Mouse (Mus musculus) kidney, adult 8-10 months (tissue): Measurements from ENCODE around the gene Sept8.

ENCODE experiments used
- DNase-seq, 2 experiments: peaks; one replicate each; pipeline ENCODE4 v3.0.0; 2022

Gene Sept8

DNA sequence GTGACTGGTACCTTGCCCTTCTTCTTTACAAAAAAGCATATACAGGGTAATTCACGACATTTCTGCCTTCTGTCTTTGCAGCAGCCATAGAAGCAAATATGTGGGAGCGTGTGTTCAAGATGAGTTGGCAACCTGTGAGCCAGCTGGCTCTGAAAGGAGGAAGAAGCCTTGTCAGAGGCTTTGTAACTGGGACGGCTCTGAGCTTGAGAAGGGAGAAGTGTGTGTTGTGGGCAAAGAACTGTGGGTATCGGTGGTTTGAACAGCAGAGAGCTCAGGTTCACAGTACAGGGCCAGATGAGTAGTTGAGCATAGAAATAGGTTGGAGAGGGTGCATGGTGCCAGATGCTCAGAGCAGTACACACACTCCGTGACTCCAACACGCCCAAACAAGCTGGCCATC is 22.1 kb upstream of the Sept8 start:
- no peak for DNase-seq

DNA sequence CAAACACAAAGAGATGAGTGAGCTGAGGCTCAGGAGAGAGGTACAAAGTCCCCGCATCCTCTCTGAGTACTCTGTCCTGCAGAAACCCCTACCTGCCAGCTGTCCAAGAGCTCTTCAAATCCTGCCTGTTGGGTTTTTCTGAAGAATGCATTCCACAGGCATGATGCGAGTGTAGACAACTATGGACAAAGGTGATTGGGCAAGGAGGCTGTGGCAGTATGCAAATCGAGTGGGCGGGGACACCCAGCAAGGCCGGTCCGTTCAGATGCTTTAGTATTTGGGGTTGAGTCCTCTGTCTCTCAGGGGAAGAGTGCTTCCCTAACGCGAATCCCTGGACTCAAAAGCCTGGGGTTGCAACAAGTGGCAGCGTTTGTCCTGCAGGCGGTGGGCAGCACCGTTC is 18.5 kb upstream of the Sept8 start:
- DNase-seq = peak in 1 of 2 experiments; percentile 23

DNA sequence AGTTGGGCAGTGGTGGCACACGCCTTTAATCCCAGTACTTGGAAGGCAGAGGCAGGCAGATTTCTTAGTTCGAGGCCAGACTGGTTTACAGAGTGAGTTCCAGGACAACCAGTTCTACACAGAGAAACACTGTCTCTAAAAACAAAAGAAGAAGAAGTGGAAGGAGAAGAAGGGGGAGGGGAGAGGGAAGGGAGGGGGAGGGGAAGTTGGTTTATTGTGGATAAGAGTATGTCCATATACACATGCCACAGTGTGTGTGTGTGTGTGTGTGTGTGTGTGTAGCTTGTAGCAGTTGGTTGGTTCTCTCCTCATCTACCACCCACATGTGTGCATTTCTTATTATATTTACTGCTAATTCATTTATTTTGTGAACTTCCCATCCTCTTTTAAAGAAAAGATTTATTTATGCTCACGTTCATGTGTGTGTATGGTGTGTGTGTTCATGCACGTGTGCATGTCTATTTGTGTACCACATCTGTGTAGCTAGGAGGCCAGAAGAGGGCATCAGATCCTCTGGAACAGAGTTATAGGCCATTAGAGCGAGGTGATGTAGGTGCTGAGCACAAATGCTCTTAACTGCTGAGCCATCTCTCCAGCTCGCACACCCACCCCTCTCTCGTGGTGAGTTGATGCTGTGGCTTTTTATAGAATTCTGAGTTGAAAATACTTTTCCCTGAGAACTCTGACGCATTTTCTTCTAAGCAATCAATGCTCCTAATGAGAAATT is 16.9 kb upstream of the Sept8 start:
- no peak for DNase-seq

DNA sequence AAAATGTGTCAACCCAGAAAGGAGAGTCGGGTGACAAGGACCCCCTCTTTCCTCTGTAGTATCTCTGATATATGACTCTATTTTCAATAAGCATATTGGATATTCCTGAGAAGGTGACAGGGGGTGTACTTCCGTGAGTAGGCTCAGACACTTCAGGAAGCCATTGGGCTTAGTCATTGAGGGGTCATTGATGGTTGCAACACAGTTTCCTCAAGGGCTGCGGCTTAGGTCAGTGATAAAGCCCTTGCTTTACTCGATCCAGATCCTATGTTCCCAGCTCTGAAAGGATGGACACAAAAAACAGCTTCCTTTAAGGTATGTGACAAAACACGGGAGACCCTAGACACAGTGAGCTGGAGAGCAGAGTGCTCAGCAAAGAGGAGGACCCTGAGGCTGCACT is 15.3 kb upstream of the Sept8 start:
- no peak for DNase-seq

DNA sequence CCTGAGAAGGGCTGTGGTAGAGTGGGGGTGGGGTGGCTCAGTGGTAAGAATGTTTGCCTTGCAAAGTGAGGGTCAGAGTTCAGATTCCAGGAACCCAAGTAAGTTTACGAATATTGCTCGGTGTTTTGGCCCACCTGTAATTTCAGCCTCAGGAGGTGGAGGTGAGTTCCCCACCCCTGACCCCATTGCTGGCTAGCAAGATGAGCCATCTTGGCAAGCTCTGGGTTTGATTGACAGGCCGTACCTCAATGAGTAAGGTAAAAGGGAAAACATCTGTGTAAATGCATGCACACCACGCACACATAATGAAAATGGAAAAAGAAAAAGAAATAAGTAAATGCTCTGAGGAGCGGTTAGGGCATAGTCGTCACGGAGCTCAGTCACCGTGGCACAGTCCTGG is 14.7 kb upstream of the Sept8 start:
- no peak for DNase-seq

DNA sequence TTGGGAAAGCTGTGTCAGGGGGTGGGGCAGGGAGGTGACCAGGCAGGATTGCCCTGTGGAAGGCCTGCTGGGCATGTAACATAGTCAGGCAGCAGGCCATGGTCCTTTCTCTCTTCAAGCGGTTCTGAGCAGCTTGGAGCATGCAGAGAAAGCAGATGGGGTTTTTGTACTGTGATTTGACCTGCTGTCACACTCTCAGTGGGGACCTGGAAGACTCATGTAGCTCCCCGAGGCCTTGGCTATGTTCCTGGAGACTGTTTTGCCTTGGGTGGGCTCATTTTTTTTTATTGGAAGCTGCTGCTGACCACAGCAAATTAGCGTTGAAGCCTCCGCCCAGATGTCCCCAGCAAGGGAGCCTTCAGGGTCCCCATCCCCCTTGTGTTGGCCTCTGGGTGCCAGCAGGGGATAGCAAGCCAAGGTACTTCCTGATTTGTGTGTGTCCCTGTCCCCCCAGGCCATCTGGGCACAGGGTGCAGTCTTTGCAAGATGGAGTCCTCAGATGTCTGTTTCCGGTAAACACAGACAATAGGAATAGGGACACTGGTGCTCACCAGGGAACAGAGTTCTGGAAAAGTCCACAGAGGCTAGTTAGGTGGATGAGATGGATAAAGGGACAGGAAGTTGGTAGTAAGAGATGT is 13.9 kb upstream of the Sept8 start:
- no peak for DNase-seq

DNA sequence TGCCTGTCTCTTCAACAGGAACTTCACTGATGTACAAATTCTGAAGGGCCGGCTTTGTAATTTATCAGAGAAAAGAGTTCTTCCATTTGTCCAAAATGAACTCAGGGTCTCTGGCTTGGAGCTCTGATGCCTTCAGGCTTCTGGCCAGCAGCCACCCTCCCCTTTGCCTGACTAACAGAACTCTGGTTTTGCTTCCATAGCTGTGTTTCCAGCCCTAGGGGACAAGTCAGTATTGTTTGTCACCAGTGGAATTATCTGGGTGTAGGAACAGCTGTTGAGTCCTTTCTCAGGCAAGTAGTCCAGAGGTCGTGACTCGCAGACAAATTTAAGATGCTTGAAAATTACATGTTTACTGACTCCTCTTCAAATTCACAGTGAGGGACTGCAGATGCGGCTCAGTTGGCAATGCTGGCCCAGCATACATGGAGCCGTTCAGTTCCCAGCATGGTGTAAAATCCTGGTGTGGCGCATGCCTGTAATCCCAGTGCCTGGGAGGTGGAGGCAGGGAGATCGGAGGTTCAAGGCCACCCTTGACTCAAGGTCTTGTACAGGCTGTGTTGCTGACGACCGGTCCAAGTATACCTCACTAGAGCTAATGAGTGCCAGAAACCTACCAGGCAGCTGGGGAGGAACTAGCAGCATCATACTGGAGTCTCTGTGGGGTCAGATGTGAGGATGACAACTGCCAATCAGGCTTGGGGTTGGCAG is 11.8 kb upstream of the Sept8 start:
- DNase-seq = no peak

DNA sequence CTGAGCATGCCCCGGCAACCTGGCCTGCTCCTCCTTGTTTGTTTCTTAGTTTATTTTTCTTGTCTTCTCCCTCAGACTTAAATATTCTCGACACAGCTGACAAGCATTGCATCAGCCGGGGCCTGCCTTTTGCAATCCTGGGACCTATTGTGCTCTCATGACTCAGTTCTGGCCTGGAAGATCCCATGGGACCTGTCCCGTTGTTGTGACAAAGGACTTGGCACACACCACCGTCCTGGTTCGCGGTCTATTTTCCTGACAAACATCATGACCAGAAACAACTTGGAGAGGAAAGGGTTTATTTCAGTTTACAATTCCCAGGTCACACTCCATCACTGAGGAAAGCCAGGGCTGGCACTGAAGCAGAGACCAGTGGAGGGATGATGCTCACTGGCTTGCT is 10.9 kb upstream of the Sept8 start:
- DNase-seq = peak in 1 of 2 experiments; percentile 27

DNA sequence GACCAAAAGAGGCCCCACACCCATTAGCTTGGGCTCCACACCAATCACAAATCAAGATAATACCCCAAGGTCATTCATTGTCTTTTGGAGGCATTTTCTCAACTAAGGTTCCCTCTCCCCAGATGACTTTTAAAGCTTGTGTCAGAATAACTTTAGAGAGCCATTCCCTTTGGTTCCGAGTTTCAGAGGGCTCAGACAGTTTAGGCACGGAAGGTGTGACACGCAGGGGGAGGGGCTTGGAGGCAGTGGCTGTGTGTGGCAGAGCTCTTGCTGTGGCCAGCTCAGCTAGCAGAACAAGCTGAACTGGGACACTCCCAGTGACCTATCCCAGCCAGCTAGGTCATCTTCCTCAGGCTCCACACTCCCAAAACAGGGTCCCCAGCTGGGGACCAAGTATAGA is 10.5 kb upstream of the Sept8 start:
- no peak for DNase-seq

DNA sequence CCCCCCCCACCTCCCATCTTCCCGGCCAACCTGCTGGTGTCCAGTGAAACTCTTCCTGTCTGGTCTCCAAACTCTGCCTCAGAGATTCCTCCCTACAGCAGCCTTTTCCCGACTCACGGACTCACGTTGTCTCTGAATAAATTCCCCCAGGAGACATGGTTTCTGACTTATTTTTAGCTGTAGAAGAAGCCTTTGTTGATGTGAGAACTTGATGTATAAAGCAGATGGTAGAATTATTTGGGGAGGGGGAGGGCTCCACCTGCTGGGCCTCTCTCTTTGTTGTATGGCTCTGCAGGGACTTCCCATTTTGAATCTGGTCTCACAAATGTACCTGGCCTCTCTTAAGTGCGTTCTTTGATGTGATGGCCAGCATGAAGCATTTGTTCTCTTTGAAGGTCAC is 8.7 kb upstream of the Sept8 start:
- no peak for DNase-seq

DNA sequence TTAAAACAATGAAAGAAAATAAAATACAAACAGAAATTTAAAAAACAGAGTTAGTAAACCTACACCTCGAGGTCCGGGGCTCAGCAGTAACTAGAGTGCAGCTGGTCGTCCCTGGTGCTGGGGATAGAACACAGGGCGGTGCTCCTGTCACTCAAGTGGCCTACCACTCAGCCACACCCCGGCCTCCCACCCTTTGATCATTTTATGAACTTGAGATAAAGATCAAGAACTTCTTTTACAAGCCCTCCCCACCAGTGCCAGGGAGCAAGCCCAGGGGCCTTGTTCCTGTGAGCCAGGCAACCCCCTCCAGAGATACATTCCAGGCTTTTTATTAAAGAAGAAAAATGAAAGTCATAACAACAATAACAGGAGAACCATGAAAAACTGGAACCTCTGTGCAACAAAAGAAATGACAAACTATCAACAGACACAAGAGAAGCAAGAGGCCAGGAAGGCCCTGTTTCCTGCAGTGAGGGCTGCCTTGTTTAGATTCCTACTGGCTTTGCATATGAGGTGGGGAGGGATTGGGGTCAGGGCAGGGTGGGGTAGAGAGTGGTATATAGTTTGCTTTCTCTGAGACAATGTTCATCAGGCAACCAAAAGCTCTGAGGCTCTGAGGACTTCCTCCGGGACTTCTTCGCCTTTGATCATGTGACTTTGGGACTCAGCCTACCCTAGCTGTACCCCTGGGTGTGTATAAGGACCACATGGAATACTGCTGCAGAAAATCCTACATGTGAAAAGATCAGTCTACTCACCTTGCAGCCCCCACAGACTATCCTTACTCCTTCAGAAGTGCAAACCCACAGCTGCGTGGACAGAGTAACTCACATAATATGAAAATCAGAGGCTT is 2.1 kb upstream of the Sept8 start:
- no peak for DNase-seq

DNA sequence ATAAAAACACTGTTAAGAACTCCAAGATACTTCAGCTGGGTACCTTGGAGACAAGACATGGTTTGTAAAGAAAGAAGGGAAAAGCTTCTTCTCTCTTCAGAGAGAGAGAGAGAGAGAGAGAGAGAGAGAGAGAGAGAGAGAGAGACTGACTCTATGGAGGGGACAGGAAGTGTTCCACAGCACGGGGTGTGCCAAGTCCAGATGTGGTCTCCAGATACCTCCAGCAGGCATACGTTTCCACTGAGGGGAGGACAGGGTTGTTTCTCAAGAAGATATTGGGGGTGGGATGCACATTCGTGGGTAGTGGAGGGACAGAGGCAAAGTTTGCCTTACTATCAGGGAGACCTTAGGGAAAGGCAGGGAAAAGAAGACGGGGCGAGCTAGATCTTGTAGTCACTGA is 298 bp upstream of the Sept8 start:
- DNase-seq = no peak

DNA sequence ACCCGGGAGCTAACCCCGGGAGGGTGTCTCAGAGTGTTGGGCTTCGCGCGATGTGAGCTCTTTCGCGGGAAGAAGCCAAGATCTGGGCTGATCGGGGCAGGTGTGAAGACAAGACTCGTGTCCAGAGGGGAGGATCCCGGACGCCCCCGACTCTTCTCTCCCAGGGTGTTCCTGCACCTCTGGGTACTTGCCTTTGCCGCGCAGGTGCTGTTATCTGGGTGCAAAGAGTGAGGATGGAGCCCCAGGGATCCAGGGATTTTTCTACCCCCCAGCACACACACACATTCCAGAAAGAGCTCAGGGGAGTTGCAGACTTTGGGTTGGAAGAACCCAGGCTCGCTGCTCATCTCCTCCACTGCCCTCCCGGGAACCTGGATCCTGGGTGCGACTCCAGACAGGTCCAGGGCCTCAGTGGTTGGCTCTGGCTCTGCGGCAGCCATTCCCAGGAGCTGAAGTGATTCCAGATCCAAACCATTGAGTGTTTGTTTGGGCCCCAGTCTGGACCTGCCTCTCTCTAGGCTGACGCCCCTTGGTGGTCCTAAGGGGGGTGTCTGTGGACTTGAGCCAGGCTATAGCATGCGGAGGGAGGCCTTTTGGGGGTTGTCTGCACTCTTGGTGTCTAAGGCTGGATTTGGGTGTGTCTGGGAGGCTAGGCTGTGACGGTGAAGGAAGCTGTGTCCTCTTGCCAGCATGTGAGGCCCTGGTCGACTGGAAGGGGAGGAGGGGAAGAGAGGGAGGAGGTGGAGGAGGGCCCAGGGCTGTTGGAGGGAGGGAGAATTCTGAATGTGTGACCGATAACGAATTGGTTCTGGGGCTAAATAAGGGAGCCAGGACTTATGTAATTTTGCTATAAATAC is 1.3 kb downstream of the Sept8 start:
- DNase-seq = peak; percentile 26 to 33

DNA sequence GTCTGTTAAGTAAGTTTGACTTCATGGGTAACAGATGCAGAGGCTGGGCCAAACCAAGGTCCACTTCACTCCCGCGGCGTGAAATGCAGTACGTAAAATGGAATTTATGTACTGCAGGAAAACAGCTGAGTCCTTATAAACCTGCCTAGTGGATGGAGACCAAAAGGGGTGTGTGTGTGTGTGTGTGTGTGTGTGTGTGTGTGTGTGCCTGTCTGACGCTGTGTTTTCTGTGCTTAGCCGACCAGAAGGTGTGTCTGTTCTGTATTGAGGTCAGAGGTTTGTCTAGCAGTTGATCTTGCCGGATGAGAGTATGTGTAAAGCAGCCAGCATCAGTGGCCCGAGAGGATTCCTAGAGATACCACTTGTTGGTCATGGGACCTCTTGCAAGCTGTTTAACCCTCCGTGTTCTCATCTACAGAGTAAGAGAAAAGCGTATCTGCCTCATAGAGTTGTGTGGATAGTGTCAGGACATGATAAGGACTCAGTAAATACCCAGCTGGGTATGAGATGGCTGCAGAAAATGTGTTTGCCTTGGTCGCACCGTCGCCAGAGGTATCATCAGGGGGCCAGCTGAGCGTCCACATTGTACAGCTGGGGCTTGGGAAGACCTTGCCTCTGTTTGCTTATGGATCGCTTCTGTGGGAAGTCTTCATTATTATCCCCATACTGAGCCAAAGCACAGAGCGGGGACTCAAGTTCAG is 2.2 kb downstream of the Sept8 start:
- no peak for DNase-seq

DNA sequence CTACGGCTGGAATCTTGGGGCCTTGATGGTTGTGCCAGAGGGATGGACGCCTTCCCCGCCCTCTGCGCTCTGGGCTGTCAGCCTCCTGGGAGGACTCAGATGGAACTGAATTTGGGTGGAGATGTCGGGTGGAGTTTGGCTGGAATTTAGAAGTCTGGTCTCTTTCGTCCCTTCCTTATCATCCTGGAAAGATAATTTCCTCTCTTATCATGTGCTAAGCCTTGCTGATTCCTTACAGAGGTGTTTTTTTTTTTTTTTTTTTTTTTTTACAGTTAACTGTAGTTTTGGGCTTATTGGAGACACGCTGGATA is 2.7 kb downstream of the Sept8 start:
- no peak for DNase-seq

DNA sequence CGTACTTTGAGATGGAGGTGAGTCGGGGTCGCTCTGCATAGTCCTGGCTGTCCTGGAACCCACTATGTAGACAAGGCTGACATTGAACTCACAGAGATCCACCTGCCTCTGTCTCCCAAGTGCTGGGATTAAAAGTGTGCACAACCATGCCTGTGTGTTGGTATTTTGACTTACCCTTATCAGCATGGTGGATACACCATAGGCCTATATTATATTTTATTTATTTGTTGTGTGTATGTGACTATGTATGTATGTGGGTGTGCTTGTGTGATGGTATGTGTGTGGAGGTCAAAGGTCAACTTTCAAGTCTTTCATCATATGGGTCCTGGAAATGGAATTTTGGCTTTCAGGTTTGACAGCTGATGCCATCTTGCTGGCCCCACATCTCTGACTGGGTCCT is 3.3 kb downstream of the Sept8 start:
- DNase-seq = no peak

DNA sequence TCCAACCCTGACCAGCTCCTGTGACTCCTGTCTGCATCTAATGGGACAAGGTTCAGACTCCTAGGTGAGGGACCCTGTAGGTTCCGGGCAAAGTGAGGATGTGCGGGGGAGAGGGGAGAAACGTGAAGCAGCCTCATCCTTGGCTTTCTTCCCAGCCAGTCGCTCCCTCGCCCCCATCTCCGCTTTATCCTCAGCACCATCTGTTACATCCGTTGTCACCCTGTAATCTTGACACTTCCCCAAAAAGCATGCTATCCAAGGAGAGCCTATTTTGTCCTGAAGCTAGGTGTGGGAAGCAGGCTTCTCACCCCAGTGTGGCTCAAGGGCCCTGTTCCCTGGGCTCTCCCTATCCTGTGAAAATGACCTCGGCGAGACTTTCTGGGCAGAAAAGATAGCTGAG is 3.9 kb downstream of the Sept8 start:
- no peak for DNase-seq

DNA sequence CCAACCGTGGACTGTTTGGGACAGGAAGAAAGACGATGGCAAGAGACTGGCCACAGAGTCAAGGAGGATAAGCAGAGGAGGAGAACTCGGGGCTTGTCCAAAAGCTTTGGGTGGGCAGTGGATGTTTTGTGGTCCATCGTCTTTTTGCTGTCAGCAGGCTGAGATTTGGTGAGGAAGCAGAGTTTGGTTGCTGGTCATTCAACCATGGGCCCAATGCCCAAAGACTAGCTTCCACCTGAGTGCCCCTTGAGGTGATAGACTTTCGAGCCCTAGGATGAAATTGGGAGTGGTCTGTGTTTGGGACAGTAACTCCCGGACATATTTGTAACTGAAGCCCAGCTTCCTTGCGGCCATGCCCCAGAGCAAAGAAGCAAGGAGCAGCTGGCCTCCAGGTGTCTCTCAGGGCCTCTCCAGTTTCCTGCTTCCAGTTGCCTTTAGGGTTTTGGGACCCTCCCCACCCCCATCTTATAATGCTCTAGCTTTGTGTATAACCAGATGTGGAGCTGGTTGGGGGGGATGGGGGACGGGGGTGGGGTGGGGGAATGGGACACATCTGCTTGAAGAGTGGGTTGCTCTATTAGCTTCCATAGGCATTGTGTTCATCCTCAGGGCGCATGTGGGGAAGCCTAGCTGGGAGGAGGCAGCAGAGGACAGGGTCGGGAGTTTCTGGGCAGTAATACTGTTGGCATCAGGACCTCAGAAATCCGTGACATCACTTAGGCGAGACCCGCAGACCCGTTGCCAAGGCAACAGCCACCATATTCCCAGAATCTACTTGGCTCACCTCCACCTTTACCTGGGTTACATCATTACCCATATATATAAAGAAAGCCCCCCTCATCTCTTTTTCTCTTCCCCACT is 4.7 kb downstream of the Sept8 start:
- no peak for DNase-seq

DNA sequence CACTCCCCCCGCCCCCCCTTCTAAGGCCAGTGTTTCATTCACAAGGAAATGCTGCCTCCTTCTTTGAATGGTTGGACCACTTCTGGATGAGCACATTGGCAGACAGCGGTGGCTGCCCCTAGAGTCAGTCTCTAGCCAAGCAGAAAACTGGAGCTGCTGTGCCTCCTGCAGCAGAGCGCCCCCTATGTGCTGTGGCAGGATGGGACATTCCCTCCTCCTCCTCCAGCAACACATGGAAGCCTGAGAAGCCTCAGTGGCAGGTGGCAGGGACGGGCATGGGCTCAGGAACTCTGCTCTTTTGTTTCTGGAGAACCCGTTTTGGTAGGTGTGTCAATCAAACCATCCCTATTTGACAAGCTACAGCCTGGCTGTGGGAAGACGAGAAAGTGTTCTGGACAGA is 5.8 kb downstream of the Sept8 start:
- no peak for DNase-seq

DNA sequence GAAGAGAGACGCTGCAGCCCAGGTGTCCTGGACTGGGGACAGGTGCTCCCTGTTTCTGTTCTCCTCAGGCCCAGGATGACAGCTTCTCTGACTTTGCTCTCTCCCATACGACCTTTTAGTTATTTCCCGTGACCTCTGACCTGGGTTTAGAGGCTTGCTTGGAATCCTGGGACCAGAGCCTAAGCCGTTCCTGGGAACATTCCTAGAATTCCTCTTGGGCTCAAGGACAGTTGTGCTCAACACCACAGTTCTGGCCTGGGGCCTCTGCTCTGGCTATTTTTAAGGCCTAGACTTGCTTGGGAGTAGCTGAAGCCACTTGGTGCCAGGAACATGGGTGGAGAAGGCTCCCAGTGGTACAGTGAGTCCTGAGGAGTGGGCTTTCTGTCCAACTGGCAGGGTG is 6.4 kb downstream of the Sept8 start:
- peak; percentile 60 to 76 for DNase-seq
